Mouse (Mus musculus) G1E (cell line): ENCODE data around the gene Ltbr. TPM values are rescaled to one million over a fixed set of nuclear protein-coding genes. Genes with fewer than 3 reads are reported as not detected.

Experiments
- ATAC-seq: 2 replicates; pipeline ENCODE4 v1.8.0; 2016; ENCODE audit warnings: mild to moderate bottlenecking; ENCODE audit not compliant: insufficient number of reproducible peaks, poor library complexity, low FRiP score, severe bottlenecking; ENCODE audit errors: extremely low read depth
- DNase-seq: peaks from one replicate; pipeline ENCODE4 v3.0.0; 2012; ENCODE audit warnings: low spot score
- H3K27me3 ChIP-seq: 2 replicates; pipeline ENCODE4 v1.6.1; 2012; ENCODE audit warnings: mild to moderate bottlenecking, low read length, inconsistent platforms; ENCODE audit not compliant: insufficient read depth
- H3K36me3 ChIP-seq: replicated peaks from 2 replicates; pipeline ENCODE3; 2012; ENCODE audit warnings: mild to moderate bottlenecking, inconsistent platforms
- H3K4me1 ChIP-seq: 2 replicates; pipeline ENCODE4 v1.6.1; 2012; ENCODE audit warnings: low read depth, low read length, inconsistent platforms, mixed read lengths; ENCODE audit not compliant: insufficient read depth
- H3K4me3 ChIP-seq: 2 replicates; pipeline ENCODE4 v1.5.1; 2012; ENCODE audit warnings: low read depth, mild to moderate bottlenecking, inconsistent platforms, low read length, moderate library complexity, mixed read lengths
- H3K9me3 ChIP-seq: replicated peaks from 2 replicates; pipeline ENCODE4 v1.6.1; 2012; ENCODE audit warnings: inconsistent platforms
- CTCF ChIP-seq: IDR thresholded peaks from 2 replicates; pipeline ENCODE4 v1.5.1; 2012; ENCODE audit warnings: low read depth, low read length, inconsistent platforms, mixed read lengths
- GATA1 ChIP-seq: IDR thresholded peaks from 2 replicates; pipeline ENCODE4 v1.6.1; 2012; ENCODE audit warnings: borderline replicate concordance, low read length, inconsistent platforms, mixed read lengths
- GATA2 ChIP-seq: IDR thresholded peaks from 2 replicates; pipeline ENCODE4 v1.6.1; 2012; ENCODE audit warnings: low read depth, low read length, inconsistent platforms, borderline replicate concordance
- POLR2AphosphoS5 ChIP-seq: IDR thresholded peaks from 2 replicates; pipeline ENCODE4 v1.6.1; 2012; ENCODE audit warnings: low read depth, low read length, inconsistent platforms; ENCODE audit not compliant: insufficient replicate concordance
- TAL1 ChIP-seq: conservative IDR thresholded peaks from 2 replicates; pipeline ENCODE4 v1.6.1; 2012; ENCODE audit warnings: low read depth, low read length, inconsistent platforms, mixed read lengths
- polyA plus RNA-seq: library from polyadenylated mRNA; stranded (reverse); fragments of >175 nt; gene quantifications from 2 replicates; pipeline ENCODE4 v1.2.3, GENCODE M21; 2012
- total RNA-seq, 2 experiments: library from RNA; stranded (forward) in 1 of 2; stranded (reverse) in 1 of 2; fragments of 200-1000 nt in 1 of 2; fragments of >200 nt in 1 of 2; fragmentation: Nextera tagmentation in 1 of 2; gene quantifications; 2 replicates each; pipeline ENCODE4 v1.2.3; 2014 to 2017

Gene Ltbr
- total and polyA plus RNA-seq, 3 experiments, result not detected

DNA sequence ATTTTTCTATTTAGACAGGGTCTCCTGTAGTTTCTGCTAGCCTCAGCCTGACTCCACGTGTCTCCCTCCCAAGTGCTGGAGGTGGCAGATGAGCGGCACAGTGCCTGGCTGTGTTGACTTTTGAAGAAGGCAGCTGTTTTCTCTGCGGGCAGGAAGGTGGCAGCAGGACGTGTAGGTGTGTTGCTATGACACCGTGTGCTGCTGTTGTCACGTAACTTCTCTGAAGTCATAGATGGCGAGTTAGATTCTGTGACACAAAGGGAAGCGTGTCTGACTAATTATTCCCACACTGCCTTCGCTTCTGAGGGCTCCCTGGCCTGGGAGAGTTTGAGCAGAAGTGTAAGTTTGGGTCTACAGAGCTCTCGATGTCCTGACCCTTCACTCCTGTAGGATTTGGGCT lies 48.4 kb downstream of the Ltbr start:
- DNase-seq, result no peak
- no peaks in the 10 kb centered on the region for H3K9me3 ChIP-seq
- H3K4me3 ChIP-seq, result no peak overlapping the region
- H3K4me1 ChIP-seq, result peaks cover 6% of the 10 kb centered on the region
- no peak for TF ChIP-seq TAL1
- TF ChIP-seq GATA2, result no peak
- TF ChIP-seq CTCF, result no peak
- no peak for TF ChIP-seq POLR2AphosphoS5
- no peak for TF ChIP-seq GATA1
- ATAC-seq, result no peak
- peaks cover 24% of the 10 kb centered on the region for H3K27me3 ChIP-seq
- no peaks in the 10 kb centered on the region for H3K36me3 ChIP-seq

DNA sequence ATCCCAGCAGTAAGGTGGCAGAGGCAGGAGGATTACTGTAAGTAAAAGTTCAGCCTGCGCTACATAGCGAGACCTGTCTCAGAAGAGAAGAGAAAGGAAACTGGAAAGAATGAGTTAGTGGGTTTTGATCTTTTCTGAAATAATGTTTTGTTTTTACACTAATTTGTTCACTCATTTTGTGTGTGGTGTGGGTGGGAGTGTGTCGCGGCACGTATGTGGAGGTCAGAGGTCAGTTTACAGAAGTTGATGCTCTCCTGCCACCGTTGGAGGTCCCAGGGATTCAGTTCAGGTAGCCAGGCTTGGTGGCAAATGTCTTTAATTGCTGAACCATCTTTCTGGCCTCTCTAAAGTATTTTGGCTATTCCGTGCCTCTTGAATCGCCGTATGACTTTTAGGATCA lies 49.5 kb downstream of the Ltbr start:
- Histone ChIP-seq H3K36me3 (no peaks in the 10 kb centered on the region), H3K4me3 (no peak overlapping the region), H3K9me3 (no peaks in the 10 kb centered on the region), H3K4me1 (peaks cover 5% of the 10 kb centered on the region), H3K27me3 (peaks cover 23% of the 10 kb centered on the region)
- no peak for DNase-seq
- ATAC-seq, result no peak
- no peak for TF ChIP-seq GATA2
- no peak for TF ChIP-seq CTCF
- TF ChIP-seq TAL1, result no peak
- no peak for TF ChIP-seq GATA1
- TF ChIP-seq POLR2AphosphoS5, result no peak

DNA sequence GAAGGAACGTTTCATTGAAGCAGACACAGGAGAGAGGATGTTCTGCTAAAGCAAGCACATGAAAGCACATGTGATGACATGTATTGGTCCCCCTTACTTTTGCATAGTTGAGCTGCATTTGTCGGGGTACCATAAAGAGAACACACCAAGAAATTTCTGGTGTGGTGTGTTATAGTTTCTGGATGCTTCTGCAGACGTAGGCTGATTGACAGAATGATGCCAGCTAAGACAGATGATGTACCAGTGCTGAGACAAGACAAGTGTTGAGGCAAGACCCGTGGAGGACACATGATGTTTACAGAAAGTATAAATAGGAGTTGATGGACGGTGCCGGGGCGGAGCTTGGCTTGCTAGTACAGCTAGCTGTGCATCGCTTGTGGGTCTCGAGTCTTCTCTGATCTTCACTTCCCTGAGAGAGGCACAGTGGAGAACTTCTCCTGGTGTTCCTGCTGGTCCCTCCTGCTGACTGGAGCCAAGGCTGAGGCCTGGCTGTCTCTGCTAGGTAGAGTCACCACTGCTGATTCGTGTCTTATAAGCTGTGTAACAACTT lies 53.6 kb downstream of the Ltbr start:
- H3K36me3 ChIP-seq, result no peaks in the 10 kb centered on the region
- peaks cover 29% of the 10 kb centered on the region for H3K27me3 ChIP-seq
- H3K4me3 ChIP-seq, result no peak overlapping the region
- ATAC-seq, result no peak
- H3K4me1 ChIP-seq, result peaks cover 6% of the 10 kb centered on the region
- TF ChIP-seq GATA2, result no peak
- no peaks in the 10 kb centered on the region for H3K9me3 ChIP-seq
- no peak for DNase-seq

Other genes with a start within 250 kb of the Ltbr start
- gene Lpar5, start 246.0 kb downstream of the Ltbr start, total RNA-seq (2014; fragmentation: Nextera tagmentation), result 0.83 and 2.3 TPM in 2 replicates
- 2.4 and 2.6 TPM in 2 replicates for gene Lpar5, start 246.0 kb downstream of the Ltbr start, total RNA-seq (2017)
- 0.83 and 1.4 TPM in 2 replicates for gene Lpar5, start 246.0 kb downstream of the Ltbr start, polyA plus RNA-seq
- gene Chd4, start 217.9 kb downstream of the Ltbr start, total RNA-seq (2014; fragmentation: Nextera tagmentation), result 235 and 241 TPM in 2 replicates
- 326 and 362 TPM in 2 replicates for gene Chd4, start 217.9 kb downstream of the Ltbr start, total RNA-seq (2017)
- gene Chd4, start 217.9 kb downstream of the Ltbr start, polyA plus RNA-seq, result 188 and 219 TPM in 2 replicates
- gene Nop2, start 182.0 kb downstream of the Ltbr start, total RNA-seq (2014; fragmentation: Nextera tagmentation), result 56.9 and 61.0 TPM in 2 replicates
- 87.7 and 89.2 TPM in 2 replicates for gene Nop2, start 182.0 kb downstream of the Ltbr start, total RNA-seq (2017)
- gene Nop2, start 182.0 kb downstream of the Ltbr start, polyA plus RNA-seq, result 53.4 and 90.0 TPM in 2 replicates
- 20.4 and 25.1 TPM in 2 replicates for gene Iffo1, start 168.6 kb downstream of the Ltbr start, total RNA-seq (2014; fragmentation: Nextera tagmentation)
- gene Iffo1, start 168.6 kb downstream of the Ltbr start, total RNA-seq (2017), result 12.3 and 14.5 TPM in 2 replicates
- gene Iffo1, start 168.6 kb downstream of the Ltbr start, polyA plus RNA-seq, result 26.9 and 31.7 TPM in 2 replicates
- 10,890 and 12,360 TPM in 2 replicates for gene Gapdh, start 147.4 kb downstream of the Ltbr start, total RNA-seq (2014; fragmentation: Nextera tagmentation)
- gene Gapdh, start 147.4 kb downstream of the Ltbr start, total RNA-seq (2017), result 2,600 and 3,109 TPM in 2 replicates
- 26,904 and 30,061 TPM in 2 replicates for gene Gapdh, start 147.4 kb downstream of the Ltbr start, polyA plus RNA-seq
- gene Ncapd2, start 122.2 kb downstream of the Ltbr start, total RNA-seq (2014; fragmentation: Nextera tagmentation), result 494 and 557 TPM in 2 replicates
- 211 and 243 TPM in 2 replicates for gene Ncapd2, start 122.2 kb downstream of the Ltbr start, total RNA-seq (2017)
- gene Ncapd2, start 122.2 kb downstream of the Ltbr start, polyA plus RNA-seq, result 269 and 275 TPM in 2 replicates
- 51.3 and 59.6 TPM in 2 replicates for gene Mrpl51, start 122.1 kb downstream of the Ltbr start, total RNA-seq (2014; fragmentation: Nextera tagmentation)
- gene Mrpl51, start 122.1 kb downstream of the Ltbr start, total RNA-seq (2017), result 143 and 156 TPM in 2 replicates
- gene Mrpl51, start 122.1 kb downstream of the Ltbr start, polyA plus RNA-seq, result 114 and 162 TPM in 2 replicates
- 21.9 and 30.2 TPM in 2 replicates for gene Vamp1, start 98.3 kb downstream of the Ltbr start, total RNA-seq (2014; fragmentation: Nextera tagmentation)
- gene Vamp1, start 98.3 kb downstream of the Ltbr start, total RNA-seq (2017), result 6.1 and 7.9 TPM in 2 replicates
- 1.9 and 2.8 TPM in 2 replicates for gene Vamp1, start 98.3 kb downstream of the Ltbr start, polyA plus RNA-seq
- gene Tapbpl, start 82.0 kb downstream of the Ltbr start, total RNA-seq (2014; fragmentation: Nextera tagmentation), result 0.73 and 0.90 TPM in 2 replicates
- 1.2 and 1.8 TPM in 2 replicates for gene Tapbpl, start 82.0 kb downstream of the Ltbr start, total RNA-seq (2017)
- 1.2 and 1.4 TPM in 2 replicates for gene Tapbpl, start 82.0 kb downstream of the Ltbr start, polyA plus RNA-seq
- not detected in 2 replicates for gene Cd27, start 76.9 kb downstream of the Ltbr start, total RNA-seq (2014; fragmentation: Nextera tagmentation)
- gene Cd27, start 76.9 kb downstream of the Ltbr start, total RNA-seq (2017), result 0.87 TPM in 1 of 2 replicates, not detected in the other
- gene Cd27, start 76.9 kb downstream of the Ltbr start, polyA plus RNA-seq, result not detected in 2 replicates
- not detected in 2 replicates for gene Tuba3a, start 27.8 kb downstream of the Ltbr start, total RNA-seq (2014; fragmentation: Nextera tagmentation)
- not detected in 2 replicates for gene Tuba3a, start 27.8 kb downstream of the Ltbr start, total RNA-seq (2017)
- gene Tuba3a, start 27.8 kb downstream of the Ltbr start, polyA plus RNA-seq, result not detected in 2 replicates
- gene Scnn1a, start 6.8 kb upstream of the Ltbr start, total RNA-seq (2014; fragmentation: Nextera tagmentation), result not detected in 2 replicates
- 0.06 and 0.16 TPM in 2 replicates for gene Scnn1a, start 6.8 kb upstream of the Ltbr start, total RNA-seq (2017)
- 0.01 TPM in 1 of 2 replicates, not detected in the other for gene Scnn1a, start 6.8 kb upstream of the Ltbr start, polyA plus RNA-seq
- not detected in 2 replicates for gene Tnfrsf1a, start 35.5 kb upstream of the Ltbr start, total RNA-seq (2014; fragmentation: Nextera tagmentation)
- not detected in 2 replicates for gene Tnfrsf1a, start 35.5 kb upstream of the Ltbr start, total RNA-seq (2017)
- 0.04 TPM in 1 of 2 replicates, not detected in the other for gene Tnfrsf1a, start 35.5 kb upstream of the Ltbr start, polyA plus RNA-seq
- not detected in 2 replicates for gene Plekhg6, start 66.9 kb upstream of the Ltbr start, total RNA-seq (2014; fragmentation: Nextera tagmentation)
- not detected in 2 replicates for gene Plekhg6, start 66.9 kb upstream of the Ltbr start, total RNA-seq (2017)
- not detected in 2 replicates for gene Plekhg6, start 66.9 kb upstream of the Ltbr start, polyA plus RNA-seq
- not detected in 2 replicates for gene Cd9, start 180.9 kb upstream of the Ltbr start, total RNA-seq (2014; fragmentation: Nextera tagmentation)
- gene Cd9, start 180.9 kb upstream of the Ltbr start, total RNA-seq (2017), result not detected in 2 replicates
- gene Cd9, start 180.9 kb upstream of the Ltbr start, polyA plus RNA-seq, result not detected in 2 replicates
- not detected in 2 replicates for gene Vwf, start 232.9 kb upstream of the Ltbr start, total RNA-seq (2014; fragmentation: Nextera tagmentation)
- 0.22 and 0.29 TPM in 2 replicates for gene Vwf, start 232.9 kb upstream of the Ltbr start, total RNA-seq (2017)
- gene Vwf, start 232.9 kb upstream of the Ltbr start, polyA plus RNA-seq, result 0.03 and 0.05 TPM in 2 replicates